In the genomic region with DNA sequence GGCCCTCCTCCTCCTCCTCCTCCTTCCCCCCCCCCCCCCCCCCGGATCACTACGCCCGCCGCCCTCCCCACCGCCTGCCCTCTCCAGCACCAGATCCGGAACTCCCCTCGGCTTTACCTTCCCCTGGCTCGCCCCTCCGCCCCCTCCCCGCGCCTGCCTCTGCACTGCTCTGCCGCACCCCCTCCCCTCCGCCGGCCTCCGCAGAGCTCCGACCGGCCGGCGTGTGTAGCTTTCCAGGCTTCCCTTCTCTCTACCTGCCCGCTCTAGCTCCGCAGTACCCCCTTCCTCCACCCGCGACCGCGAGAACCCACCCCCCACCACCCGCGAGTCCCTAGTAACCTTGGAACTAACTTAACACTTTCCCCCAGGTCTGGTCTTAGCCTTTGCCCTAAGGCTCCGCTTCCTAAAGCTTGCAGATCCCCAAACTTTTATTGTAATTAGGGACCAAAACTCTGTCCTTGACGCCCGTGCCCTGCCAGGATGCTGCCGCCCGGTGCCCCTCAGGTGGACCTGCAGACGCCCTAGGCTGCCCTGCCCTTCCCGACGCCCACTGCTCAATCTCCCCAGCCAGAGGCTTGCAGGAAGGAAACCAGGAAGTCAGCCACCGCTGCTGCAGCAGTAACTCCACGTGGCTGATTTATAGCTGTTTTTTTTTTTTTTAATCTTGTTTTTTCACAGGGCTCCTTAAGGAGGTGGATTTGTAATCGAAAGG, we compare ENCODE assay signal across 8 mouse cellular contexts. TPM values are rescaled to one million over a fixed set of nuclear protein-coding genes. Genes with fewer than 3 reads are reported as not detected.
A peak's percentile ranks its signal among the peaks of the same experiment; 100 is the strongest.
DNase-seq lines count a peak whose midpoint lies in the region; ATAC-seq and TF ChIP-seq lines count a peak whose summit lies in the region.

No protein-coding gene starts in this region.

- peaks cover 15% of the 10 kb centered on the region for H3K4me1 ChIP-seq in E14TG2a.4 (replicated peaks; ENCODE audit: low read depth, low read length)
- H3K4me1 ChIP-seq in embryonic facial prominence, embryonic 12.5 days = peaks cover 10% of the 10 kb centered on the region; the same call in 1 of the 2 replicates
- peaks cover 6% of the 10 kb centered on the region; the same call in 1 of the 2 replicates for H3K4me1 ChIP-seq in heart, embryonic 16.5 days (ENCODE audit: control insufficient read depth, insufficient read depth, low read length)

- 2% methylated on average over 24 of the region's 38 CpGs for WGBS in embryonic facial prominence, embryonic 12.5 days
- WGBS in heart, embryonic 16.5 days = under 1% methylated on average over 27 of the region's 38 CpGs

- peaks cover 44% of the 10 kb centered on the region for H3K27me3 ChIP-seq in E14TG2a.4 (ENCODE audit: insufficient read depth, low read length)
- no peaks in the 10 kb centered on the region for H3K27me3 ChIP-seq in embryonic facial prominence, embryonic 12.5 days
- H3K27me3 ChIP-seq in heart, embryonic 16.5 days (ENCODE audit: control insufficient read depth, insufficient read depth, low read length) = no peaks in the 10 kb centered on the region

- H3K36me3 ChIP-seq in E14TG2a.4 (ENCODE audit: insufficient read depth, low read length) = no peaks in the 10 kb centered on the region
- H3K36me3 ChIP-seq in embryonic facial prominence, embryonic 12.5 days = no peaks in the 10 kb centered on the region
- no peaks in the 10 kb centered on the region for H3K36me3 ChIP-seq in heart, embryonic 16.5 days (ENCODE audit: control insufficient read depth, insufficient read depth)

- peak overlapping the region; percentile 90 for H3K4me3 ChIP-seq in E14TG2a.4 (replicated peaks; ENCODE audit: low read length)
- peak overlapping the region; percentile 87 for H3K4me3 ChIP-seq in embryonic facial prominence, embryonic 12.5 days
- peak overlapping the region; percentile 91 for H3K4me3 ChIP-seq in heart, embryonic 16.5 days (ENCODE audit: low read length)

- peak overlapping the region; percentile 97 for H3K27ac ChIP-seq in embryonic facial prominence, embryonic 12.5 days
- H3K27ac ChIP-seq in heart, embryonic 16.5 days (ENCODE audit: low read length) = peak overlapping the region; percentile 92

- peak overlapping the region; percentile 68 for H3K4me2 ChIP-seq in embryonic facial prominence, embryonic 12.5 days (replicated peaks)
- H3K4me2 ChIP-seq in heart, embryonic 16.5 days (ENCODE audit: low read depth, low read length) = peak overlapping the region; percentile 70

- no peak for TF ChIP-seq CTCF in E14TG2a.4 (conservative IDR thresholded peaks at IDR 0.05; ENCODE audit: low read length)

- peak; percentile 88 for ATAC-seq in embryonic facial prominence, embryonic 12.5 days (ENCODE audit: insufficient number of reproducible peaks, insufficient read depth, low FRiP score, low TSS enrichment)
- ATAC-seq in heart, embryonic 16.5 days (replicated peaks; ENCODE audit: extremely low read depth, insufficient read depth, low FRiP score) = peak; percentile 39

- H3K9ac ChIP-seq in embryonic facial prominence, embryonic 12.5 days = peak overlapping the region; percentile 90
- peak overlapping the region; percentile 97 for H3K9ac ChIP-seq in heart, embryonic 16.5 days (ENCODE audit: low read length)

- no peaks in the 10 kb centered on the region for H3K9me3 ChIP-seq in E14TG2a.4 (ENCODE audit: low read length)
- H3K9me3 ChIP-seq in embryonic facial prominence, embryonic 12.5 days = no peaks in the 10 kb centered on the region
- no peaks in the 10 kb centered on the region for H3K9me3 ChIP-seq in heart, embryonic 16.5 days (replicated peaks; ENCODE audit: control insufficient read depth, low read length)

- peak; percentile 57 for DNase-seq in adrenal gland, postnatal 10 days
- DNase-seq in kidney, postnatal 14 days = peak; percentile 68
- peak; percentile 48 to 55 for DNase-seq in lung, postnatal 4 days
- peak; percentile 27 for DNase-seq in retina, postnatal 7 days (ENCODE audit: low read depth, low spot score)
- DNase-seq in urinary bladder, postnatal 25 days (ENCODE audit: low spot score) = peak; percentile 23

RNA-seq across cellular contexts. Expression of gene Galnt7, which starts 0.4 kb away (rescaled TPM):
- 10 to 100 TPM; 13.1 to 15.3 TPM for total RNA-seq in adrenal gland, postnatal 10 days (2021)
- 13.8 and 17.8 TPM in 2 replicates for polyA plus RNA-seq in embryonic facial prominence, embryonic 12.5 days (2016; fragmentation: Nextera tagmentation; extraction: Ambion mirVana)
- 6.1 and 7.1 TPM in 2 replicates for polyA plus RNA-seq in heart, embryonic 16.5 days (2015; fragmentation: Nextera tagmentation; extraction: Ambion mirVana)

Comparison
In these comparisons a context has a peak if more than half of its experiments do, and no peak if none do; other contexts are left out.
1. Peak in every context shown above with its lines: DNase-seq, ATAC-seq, H3K4me3 ChIP-seq and H3K27ac ChIP-seq.